Mouse (Mus musculus) regulatory T cell (primary cell): ENCODE measurements around the gene Mill2.
"Not testable (repeated sequence)": the region's sequence is repeated elsewhere in the genome, so short reads cannot be mapped to it uniquely, and the experiment has no call there.

Source experiments
- in situ Hi-C: fragments of 300-600 bp; cut with MboI, MseI; formaldehyde crosslinking; loops from one replicate; pipeline ENCODE4 v1.15.1; 2025; ENCODE audit warnings: high pct_unique_total_duplicates

Gene Mill2

DNA sequence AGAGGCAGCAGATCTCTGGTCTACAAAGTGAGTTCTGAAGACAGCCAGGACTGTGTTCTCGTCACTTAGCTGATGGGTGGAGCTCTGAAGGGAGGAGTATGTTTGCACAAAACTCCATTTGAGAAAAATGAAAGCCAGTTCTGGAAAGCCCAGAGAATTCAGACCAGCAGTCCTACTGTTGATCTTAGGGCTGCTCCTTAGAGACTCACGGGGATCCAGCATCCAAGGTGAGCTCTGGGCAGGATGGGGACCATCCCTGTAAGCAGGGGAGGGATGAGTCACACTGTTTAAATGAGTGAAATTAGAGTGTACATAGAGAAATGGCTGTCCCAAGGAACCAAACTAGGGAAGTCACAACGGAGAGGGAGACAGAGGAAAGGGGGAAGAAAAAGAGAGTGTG is at the start of gene Mill2:
Gene Mill2, plus strand, starts transcription at position 102 of the 400 bp plus-strand sequence.
- in situ Hi-C loops, result no loop called here

DNA sequence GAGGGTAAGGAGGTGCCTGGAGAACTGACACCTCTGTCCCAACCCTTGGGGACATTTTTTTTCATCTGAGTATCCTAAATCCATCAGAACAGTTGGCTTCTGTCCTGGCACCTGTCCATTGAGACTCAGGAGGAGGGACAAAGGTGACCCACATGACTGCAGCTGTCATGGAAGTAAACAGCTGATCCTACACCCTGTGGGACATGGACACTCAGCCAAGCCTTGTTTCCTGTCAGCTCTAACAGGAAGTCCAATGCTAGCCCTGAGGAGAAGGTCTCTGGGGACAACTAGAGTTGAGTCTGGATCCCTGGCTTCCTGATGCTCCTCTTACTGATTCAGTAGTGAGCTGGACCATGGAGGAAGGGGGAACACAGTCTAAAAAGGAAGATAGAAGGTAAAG is 49.1 kb upstream of the Mill2 start:
- in situ Hi-C loops, result not testable (repeated sequence)

DNA sequence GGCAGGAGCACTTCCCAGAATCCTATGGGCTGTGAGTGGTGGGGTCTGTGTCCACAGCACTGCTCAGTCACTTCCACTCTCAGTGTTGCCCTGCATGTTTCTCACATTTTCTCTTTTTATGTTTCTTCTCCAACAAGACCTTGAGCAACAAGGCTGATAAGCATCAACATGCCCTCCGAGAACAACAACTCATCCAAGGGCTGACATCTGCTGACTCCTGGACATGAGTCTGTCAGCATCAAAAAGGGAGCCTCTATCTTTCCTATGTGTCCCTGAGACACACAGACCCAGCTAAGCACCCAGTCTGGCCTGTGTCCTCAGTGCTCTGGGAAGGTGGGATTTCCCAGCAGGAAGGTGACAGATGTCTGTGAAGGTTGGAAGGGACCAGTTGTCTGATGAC is 41.3 kb upstream of the Mill2 start, which contains the start of gene Psg19:
Gene Psg19, minus strand, starts transcription at position 101 of the 400 bp plus-strand sequence.
- in situ Hi-C loops, result no loop called here

DNA sequence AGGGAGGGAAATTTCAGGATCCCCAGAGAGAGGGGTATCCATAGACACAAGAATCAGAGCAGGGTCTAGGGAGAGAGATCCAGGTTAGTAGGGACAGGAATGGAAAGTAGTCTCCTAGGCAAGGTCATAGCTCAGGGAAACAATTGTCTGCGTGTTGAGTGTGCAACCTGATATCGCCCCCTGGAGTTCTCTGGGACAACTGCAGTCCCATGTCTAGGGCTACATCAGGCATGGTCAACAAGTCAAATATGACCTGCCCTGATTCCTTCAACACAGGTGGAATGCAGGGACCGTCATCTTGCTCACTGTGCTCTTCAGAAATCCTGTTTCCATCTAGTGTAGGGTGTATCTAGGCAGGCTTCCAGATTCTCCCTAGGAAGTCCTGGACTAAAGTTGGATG is 40.6 kb upstream of the Mill2 start:
- in situ Hi-C loops, result no loop called here

DNA sequence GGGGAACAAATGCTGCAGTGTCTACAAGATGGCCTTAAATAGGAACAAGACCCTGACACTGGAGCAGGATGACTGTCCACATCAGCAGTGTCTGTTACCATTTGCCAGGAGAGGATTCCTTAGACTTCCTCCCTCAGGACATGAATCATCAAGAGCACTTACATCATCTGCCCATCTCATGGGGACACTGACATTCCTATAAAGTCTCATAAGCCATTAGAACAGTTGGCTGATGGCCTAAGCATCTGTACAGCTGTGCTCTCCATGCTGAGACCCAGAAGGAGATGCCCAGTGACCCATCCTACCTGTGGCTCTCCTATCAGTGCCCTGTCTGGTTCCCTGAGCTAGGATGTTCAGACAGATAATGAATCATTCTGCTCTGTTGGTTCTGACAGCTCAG is 36.2 kb upstream of the Mill2 start:
- in situ Hi-C loops, result no loop called here

DNA sequence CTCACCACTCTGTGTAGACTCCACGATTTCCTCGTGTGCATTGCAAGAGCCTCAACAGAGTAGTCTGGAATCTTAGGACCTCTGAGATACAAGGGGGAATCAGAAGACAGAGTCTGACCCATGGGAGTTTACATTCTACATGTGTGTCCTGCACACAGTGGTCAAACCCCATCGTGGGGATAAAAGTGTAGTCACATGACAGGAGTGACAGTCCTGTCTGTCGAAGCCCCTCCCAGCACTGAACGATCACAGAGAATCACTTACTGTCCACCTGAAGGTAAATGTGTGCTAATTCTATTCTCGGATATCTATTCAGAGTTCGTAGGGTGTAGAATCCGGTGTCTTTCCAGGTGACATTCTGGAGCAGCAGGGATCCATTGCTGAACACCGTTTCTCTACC is 21.5 kb upstream of the Mill2 start:
- in situ Hi-C loops, result loop anchor here (5.0 kb wide), 1 partner anchor 1721 kb away; no protein-coding TSS in a partner anchor

DNA sequence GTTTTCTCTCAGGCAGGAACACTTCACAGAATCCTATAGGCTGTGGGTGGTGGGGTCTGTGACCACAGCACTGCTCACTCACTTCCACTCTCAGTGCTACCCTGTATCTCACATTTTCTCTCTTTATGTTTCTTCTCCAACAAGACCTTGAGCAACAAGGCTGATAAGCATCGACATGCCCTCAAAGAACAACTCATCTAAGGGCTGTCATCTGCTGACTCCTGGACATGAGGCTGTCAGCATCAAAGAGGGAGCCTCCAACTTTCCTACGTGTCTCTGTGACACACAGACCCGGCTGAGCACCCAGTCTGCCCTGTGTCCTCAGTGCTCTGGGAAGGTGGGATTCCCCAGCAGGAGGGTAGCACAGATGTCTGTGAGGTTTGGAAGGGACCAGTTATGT is 18.3 kb upstream of the Mill2 start, which contains the start of gene Psg17:
Gene Psg17, minus strand, starts transcription at position 101 of the 400 bp plus-strand sequence.
- in situ Hi-C loops, result no loop called here

DNA sequence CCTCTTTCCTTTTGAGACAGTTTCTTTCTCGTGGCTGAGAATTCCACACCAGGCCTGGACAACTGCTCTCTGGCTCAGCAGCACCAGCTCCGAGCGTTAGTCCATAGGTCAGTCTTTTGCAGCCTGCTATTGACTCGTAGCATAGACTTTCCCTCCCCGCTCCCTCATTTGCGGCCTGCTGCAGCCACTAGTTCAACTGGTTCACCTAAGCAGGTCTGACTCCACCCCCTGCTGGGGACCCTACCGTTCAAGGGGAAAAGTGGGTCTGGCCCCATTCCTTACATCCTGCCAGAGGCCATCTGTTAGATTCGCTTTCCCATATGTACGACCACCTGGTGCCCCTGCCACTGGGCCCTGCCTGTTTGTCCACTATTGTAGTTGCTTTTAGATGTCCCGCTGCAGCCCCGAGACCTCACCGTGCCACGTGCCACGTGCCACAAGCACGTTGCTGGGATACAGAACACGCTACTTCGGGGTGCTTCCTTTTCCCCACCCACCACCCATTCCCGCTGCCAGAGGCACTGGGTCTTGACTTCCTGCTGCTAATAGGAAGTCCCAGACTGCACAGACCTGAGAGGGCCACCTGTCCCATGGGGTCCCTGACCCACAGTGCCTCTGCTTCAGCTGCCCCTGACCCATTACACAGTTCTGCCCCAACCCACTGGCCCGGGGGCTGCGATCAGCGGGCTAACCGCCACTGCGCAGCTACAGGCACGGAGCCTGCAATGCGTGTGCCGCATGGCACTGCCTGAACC is 11.8 kb upstream of the Mill2 start:
- in situ Hi-C loops, result no loop called here

DNA sequence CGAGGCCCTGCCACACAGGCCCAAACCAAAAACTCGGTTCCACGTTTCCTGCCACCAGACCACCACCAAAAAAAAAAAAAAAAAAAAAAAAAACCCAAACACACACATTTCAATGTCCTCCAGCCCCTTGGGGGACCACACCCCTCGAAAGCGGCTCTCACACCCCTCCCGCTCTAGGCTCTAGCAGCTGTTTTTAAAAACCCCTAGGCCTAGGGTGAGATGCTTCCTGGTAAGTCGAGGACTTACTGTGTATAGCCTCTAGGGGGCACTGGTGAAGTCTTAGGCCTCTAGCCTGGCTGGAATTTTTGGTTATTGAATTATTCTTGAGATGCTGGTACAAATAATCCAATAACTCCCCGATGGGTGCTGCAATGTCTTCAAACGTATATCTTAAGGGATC is 11.2 kb upstream of the Mill2 start:
- in situ Hi-C loops, result no loop called here

DNA sequence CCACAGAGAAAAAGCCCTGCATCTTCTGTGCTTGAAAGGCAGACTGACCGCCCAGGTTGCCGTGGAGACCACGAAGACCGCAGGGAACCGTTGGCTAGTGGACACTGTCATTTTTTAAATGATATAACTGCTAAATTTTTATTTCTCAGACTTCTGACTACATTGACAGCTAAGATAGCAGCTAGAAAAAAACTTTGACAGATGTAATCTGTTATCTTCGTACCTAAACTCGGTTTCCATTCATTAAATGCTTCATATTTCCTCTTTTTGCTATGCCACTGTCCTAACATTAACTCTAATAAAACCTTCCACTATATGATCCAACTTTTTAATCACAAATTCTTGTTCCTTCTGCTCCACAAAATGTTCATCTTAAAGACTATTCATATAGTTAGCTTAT is 10.2 kb upstream of the Mill2 start:
- in situ Hi-C loops, result no loop called here

DNA sequence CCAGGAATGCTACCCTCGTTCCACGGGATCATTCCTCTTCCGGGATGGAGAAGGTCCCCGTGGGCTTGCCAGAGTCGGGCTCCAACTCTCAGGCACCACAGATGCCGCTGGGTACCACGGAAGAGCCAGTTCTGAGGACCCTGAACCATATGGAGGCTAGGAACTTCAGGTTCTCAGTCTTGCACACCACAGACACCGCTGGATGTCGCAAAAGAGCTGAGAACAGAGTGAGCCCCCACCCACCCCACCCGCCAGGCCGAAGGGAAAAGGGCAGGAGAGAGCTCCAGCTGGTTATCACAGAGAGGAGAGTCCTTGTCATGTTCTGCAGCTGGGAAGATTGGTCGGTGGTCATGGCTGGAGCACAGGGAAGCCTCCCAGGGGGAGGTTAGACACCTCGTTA is 7.5 kb upstream of the Mill2 start:
- in situ Hi-C loops, result no loop called here

DNA sequence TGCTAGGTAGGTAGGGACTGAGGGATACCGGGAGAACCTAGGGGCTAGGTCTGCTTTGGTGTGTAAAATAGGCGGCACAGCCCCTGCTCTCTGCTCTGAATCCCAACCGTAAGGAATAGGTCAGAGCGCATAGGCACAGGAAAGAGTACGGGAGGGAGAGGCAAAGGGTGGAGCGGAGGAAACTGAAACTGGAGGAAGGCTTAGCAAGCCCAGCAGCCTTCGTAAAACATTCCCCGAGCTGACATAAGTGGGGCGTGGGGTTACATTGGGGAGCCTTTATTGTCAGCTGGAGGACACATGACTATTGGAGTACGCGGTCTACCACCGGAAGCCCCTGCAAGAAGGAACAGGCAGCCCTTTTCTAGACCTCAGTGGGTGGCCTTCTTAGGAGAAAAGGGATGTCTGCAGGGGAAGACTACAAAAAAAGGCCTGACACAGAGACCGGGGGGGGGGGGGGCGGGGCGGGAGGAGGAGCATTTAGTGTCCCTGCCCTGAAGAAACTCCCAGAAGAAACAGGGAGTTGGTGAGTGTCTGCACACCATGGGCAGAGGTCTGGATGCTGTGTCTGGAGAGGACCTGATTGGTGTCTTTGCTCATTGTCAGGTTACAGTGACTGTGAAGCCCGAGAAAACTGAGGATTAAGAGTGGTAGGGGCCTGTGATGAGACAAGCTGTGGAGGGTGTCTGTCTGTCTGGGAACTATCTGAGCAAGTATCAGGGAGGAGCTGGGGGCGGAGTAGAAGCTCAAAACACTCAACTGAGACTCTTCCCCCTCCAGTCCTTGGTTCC is 814 bp downstream of the Mill2 start:
- in situ Hi-C loops, result no loop called here

DNA sequence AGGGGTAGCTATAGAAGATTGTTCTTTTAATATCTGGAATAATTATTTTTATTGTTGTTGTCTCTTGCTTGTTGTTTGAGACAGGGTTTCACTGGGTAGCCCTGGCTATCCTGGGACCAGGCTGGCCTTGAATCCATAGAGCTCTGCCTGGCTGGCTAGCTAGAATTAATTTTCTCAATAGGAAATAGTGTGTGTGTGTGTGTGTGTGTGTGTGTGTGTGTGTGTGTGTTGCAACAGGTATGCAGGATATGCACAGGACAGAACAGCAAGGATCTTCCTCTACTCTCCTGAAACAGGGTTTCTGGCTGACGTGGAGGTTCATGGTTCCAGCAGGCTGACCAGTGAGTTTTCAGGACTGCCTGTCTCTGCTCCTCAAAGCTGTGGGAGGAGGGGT is 1.4 kb downstream of the Mill2 start:
- in situ Hi-C loops, result no loop called here

DNA sequence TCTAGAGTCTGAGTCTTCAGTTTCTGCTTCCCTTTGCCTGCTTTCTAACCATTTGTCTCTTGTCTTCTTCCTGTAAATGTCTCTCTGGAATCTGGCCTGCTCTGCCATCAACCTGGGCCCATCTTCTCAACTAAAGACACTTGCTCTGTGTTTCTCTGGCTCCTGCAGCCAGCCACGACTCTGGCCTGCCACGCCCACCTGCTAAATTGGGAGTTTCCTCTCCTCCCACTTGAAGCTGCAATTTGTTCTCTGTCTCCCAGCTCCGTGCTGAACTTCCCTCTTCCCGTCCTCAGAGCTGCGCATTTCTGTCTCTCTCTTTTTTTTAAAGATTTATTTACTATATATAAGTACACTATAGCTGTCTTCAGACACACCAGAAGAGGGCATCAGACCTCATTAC is 5.0 kb downstream of the Mill2 start:
- in situ Hi-C loops, result no loop called here

DNA sequence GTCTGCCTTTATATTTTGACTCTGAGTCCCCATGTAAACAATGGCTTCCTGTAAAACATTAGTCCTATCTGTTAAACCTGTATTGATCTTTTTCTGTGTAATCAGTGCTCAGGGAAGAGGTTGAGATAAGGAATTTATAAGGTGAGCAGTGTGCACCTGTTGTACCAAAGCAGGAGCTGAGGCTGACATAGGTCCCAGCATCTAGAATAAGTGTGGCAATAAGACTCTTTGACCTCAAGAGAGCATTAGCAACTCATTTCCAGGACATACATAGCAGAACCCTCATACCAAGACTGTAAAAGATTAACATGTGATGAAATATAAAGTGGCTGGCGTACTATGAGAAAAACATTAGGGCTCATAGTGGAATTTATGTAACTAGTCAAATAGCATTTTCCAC is 8.6 kb downstream of the Mill2 start:
- in situ Hi-C loops, result no loop called here

DNA sequence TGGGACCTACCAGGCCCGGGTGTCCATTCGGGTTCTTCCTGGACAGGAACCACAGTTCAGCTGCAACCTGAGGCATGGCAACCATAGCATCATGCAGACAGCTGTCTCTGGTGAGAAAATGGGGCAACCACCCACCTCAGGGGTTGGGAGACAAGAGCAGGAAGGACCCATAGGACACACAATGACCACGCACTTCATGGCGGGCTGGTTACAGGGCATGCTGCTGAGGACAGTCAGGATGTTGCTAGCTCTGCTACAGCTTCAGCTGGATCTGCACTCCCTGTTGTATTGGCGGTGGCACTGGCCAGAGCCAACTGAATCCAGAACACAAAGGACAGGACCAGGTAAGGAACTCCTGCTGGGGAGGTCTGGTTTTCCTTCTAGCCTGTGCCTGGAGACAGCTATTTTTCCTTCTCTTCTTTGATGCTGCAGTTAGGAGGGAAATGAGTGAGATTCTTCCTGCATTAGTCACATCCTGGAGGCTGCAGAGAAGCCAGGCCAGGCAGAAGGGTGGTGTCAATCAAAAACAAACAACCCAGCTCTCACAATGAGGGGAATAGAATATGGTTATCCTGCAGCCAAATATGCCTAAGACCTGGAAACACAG is 18.6 kb downstream of the Mill2 start:
- in situ Hi-C loops, result loop anchor here (25.0 kb wide), 1 partner anchor 646 kb away; no protein-coding TSS in a partner anchor

DNA sequence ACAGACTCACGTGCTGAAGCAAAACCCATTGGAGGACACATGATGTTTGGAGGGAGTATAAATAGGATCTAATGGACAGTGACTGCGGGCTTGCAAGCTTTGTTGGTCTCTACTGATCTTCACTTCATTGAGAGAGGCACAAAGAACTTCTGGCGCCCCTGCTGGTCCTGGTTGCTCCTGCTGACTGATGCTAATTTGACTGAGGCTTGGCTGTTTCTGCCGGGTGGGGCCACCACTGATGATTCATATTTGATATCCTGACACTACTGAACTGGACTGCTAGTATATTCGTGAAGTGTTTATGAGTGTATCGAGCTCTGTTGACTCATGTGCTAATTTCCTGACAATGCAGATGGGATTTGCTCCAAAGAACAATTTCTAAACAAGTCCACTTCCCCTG is 23.0 kb downstream of the Mill2 start:
- in situ Hi-C loops, result loop anchor here (5.0 to 25.0 kb wide), 2 partner anchors 106 to 650 kb away; no protein-coding TSS in a partner anchor

DNA sequence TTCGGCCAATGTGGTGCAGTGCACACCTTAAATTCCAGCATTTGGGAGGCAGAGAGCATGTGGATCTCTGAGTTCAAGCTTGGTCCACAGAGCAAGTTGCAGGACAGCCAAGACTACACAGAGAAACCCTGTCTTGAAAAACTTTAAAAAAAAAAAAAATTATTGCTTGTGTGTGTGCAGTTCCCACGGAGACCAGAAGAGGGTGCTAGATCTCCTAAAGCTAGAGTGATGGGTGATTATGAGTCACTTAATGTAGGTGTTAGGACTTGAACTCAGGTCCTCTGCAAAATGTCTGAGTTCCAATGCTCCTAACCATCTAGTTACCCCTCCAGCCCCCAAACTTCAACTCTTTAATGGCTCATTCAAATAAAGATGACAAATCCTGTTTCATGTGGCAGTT is 28.7 kb downstream of the Mill2 start:
- in situ Hi-C loops, result loop anchor here (25.0 kb wide), 1 partner anchor 656 kb away; no protein-coding TSS in a partner anchor

DNA sequence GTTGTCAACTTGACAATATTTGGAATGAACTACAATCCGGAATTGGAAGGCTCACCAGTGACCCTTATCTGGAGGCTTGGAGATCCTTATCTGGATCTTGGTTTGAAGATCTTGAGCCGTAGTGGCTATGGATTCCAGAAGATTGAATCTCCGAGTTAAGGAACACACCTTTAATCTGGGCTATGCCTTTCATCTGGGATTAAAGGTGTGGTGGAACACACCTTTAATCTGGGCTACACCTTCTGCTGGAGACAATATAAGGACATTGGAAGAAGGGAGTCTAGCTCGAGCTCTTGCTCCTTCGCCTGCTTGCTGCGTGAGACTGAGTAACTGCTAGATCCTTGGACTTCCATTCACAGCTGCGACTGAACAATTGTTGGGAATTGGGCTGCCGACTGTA is 31.3 kb downstream of the Mill2 start, which contains the start of gene Pglyrp1:
Gene Pglyrp1, plus strand, starts transcription at position 301 of the 400 bp plus-strand sequence.
- in situ Hi-C loops, result loop anchor here (25.0 kb wide), 1 partner anchor 659 kb away; no protein-coding TSS in a partner anchor

DNA sequence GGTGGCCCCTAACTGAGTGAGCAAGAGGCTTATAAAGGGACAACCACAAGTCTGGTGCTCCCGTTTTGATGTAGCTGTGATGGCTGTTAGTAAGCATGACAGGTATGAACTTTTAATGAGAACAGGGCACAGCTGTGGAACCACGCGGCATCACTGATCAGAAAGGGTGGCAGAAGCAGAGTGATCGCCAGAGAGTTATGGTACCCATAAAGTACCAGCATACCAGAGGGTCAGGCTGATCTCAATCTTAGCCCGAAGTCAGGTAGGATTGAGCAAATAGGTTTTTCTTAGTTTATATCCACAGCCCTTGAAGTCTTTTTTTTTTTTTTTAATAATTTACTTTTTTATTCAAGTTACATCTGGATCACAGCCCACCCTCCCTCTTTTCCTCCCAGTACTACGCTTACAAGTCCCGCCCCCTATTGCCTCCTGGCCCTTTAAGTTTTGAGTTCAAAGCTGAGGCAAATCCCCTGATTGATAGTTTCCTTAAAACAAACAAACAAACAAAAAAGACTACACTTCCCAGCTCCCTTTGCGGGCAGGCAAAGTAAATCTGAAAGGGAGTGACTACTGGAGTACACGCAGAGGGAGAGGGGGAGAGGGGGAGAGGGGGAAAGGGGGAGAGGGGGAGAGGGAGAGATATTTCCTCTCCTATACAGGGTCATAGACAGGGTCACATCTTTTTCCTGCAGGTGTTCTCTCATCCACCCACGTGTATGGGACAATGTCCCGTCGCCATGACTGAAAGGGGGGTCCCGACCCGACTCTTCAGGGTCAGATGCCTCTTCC is 32.4 kb downstream of the Mill2 start:
- in situ Hi-C loops, result loop anchor here (25.0 kb wide), 1 partner anchor 660 kb away; no protein-coding TSS in a partner anchor

DNA sequence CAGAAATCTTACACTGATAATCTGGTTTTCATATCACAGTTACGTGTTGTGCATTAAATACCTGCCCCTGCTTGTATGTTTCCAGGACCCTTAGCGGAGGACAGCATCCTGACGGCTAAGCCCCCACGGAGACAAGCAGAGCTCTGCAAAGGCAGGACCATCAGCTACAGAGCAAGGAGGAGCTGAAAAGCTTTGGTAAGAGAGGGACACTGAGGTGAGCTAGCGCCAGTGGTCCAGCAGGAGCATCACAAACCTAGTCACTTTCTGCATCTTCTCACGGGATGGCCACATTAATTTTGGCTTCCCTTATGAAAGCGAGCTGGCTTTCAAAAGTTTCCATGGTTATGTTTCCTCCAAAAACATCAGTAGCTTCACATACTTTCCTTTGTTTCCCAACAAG is 33.0 kb downstream of the Mill2 start:
- in situ Hi-C loops, result loop anchor here (25.0 kb wide), 1 partner anchor 661 kb away; no protein-coding TSS in a partner anchor
